Mouse (Mus musculus) megakaryocyte, embryonic 14.5 days (primary cell): ENCODE data around the gene Fam107b.

ENCODE experiments used
- FLI1 ChIP-seq: IDR thresholded peaks from 2 replicates; pipeline ENCODE4 v1.6.1; 2012; ENCODE audit warnings: low read length, inconsistent platforms, mixed read lengths
- GATA1 ChIP-seq: IDR thresholded peaks from 3 replicates; pipeline ENCODE4 v1.6.1; 2012; ENCODE audit warnings: mixed read lengths, low read length, inconsistent platforms, borderline replicate concordance

DNA sequence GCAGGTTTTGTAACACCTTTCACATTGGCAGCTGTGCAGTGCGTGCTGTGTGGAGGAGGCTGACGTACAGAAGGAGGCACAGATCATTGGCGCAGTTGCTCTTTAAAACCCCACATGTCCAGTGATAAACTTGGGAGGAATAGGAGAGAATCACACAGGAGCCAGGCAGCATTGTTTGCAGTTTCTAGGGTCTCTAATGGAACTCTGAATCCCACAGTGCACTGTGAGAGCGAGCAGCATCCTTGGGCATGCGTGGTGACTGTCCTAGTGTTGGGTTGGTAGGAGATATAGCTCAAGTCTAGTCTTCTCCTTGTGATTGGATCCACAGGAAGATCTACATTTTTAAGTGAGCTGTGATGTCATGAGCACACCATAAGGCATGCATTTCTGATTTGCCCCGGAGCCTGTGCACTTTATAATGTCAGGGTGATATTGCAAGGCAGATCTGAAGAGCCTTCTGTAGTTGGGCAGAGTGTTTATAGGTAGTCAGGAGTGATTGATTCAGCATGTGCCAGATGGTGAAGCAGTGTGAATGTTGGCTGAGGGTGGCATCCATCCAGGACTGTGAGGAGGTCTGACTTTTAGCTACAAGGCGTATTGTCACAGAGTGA, 169.2 kb downstream of the Fam107b start:
- TF ChIP-seq GATA1 (no peak), FLI1 (no peak)
